Mouse (Mus musculus) ES-Bruce4 (cell line): ENCODE measurements at regions not wholly inside any gene's neighbourhood (a gene's known extent, or its start where the extent isn't known, plus 50 kb on each side); places are given as distances from the start of the nearest gene placed in this dataset.

Experiments
- H3K27ac ChIP-seq: 2 replicates; pipeline ENCODE4 v1.5.1; 2012; ENCODE audit warnings: low read length, inconsistent platforms; ENCODE audit not compliant: insufficient read depth
- H3K27me3 ChIP-seq: 2 replicates; pipeline ENCODE4 v1.6.1; 2012; ENCODE audit warnings: mild to moderate bottlenecking, low read length, inconsistent platforms; ENCODE audit not compliant: control insufficient read depth, poor library complexity, insufficient read depth, severe bottlenecking
- H3K36me3 ChIP-seq: 2 replicates; pipeline ENCODE4 v1.6.1; 2012; ENCODE audit warnings: inconsistent platforms, mild to moderate bottlenecking, low read length, moderate library complexity; ENCODE audit not compliant: control insufficient read depth, poor library complexity, insufficient read depth, severe bottlenecking
- H3K4me1 ChIP-seq: one replicate; pipeline ENCODE4 v1.8.1; 2011; ENCODE audit warnings: low read length; ENCODE audit not compliant: control insufficient read depth, insufficient read depth
- H3K4me3 ChIP-seq: 2 replicates; pipeline ENCODE4 v1.5.1; 2011; ENCODE audit warnings: low read depth, mild to moderate bottlenecking, low read length
- H3K9ac ChIP-seq: 2 replicates; pipeline ENCODE4 v1.6.1; 2012; ENCODE audit warnings: low read depth, mild to moderate bottlenecking, inconsistent platforms; ENCODE audit not compliant: poor library complexity, severe bottlenecking
- H3K9me3 ChIP-seq: replicated peaks from 2 replicates; pipeline ENCODE4 v1.6.1; 2012; ENCODE audit warnings: mild to moderate bottlenecking, low read length, inconsistent platforms; ENCODE audit not compliant: control insufficient read depth, poor library complexity, insufficient read depth, severe bottlenecking
- CTCF ChIP-seq: IDR thresholded peaks from one replicate; pipeline ENCODE4 v1.8.1; 2011; ENCODE audit warnings: low read depth, low read length
- EP300 ChIP-seq: IDR thresholded peaks from 2 replicates; pipeline ENCODE4 v1.6.1; 2011; ENCODE audit warnings: low read depth, low read length; ENCODE audit not compliant: insufficient read depth
- POLR2A ChIP-seq: IDR thresholded peaks from one replicate; pipeline ENCODE4 v1.8.1; 2011; ENCODE audit warnings: low read length; ENCODE audit not compliant: insufficient read depth

DNA sequence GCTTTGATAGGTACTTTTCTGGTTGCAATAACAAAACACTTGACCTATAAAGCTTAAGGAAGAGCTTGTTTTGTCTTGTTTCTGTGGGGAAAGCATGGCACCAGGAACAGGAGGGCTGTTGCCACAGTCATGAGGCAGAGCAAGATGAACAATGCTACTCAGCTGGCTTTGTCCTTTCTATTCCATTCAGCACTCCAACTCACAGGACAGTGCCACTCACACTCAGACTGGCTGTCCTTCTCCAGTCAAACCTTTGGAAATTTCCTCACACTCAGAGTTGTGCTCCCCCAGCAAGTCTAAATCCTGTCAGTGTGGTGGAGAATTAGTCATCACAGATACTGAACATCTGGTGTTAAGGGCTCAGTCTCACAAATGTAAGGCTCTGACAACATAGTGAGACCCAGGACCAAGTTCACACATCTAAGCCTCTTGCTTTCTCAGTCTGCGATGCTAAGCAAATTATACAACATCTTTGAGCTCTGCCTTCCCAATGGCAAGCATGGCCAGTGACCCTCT is 183.0 kb upstream of the Tmtc1 start:
- no peak for TF ChIP-seq POLR2A
- no peak for TF ChIP-seq EP300
- no peak for TF ChIP-seq CTCF
- Histone ChIP-seq H3K27me3 (no peaks in the 10 kb centered on the region), H3K9ac (no peak overlapping the region), H3K36me3 (no peaks in the 10 kb centered on the region), H3K27ac (no peak overlapping the region), H3K9me3 (no peaks in the 10 kb centered on the region), H3K4me1 (no peaks in the 10 kb centered on the region), H3K4me3 (no peak overlapping the region)

DNA sequence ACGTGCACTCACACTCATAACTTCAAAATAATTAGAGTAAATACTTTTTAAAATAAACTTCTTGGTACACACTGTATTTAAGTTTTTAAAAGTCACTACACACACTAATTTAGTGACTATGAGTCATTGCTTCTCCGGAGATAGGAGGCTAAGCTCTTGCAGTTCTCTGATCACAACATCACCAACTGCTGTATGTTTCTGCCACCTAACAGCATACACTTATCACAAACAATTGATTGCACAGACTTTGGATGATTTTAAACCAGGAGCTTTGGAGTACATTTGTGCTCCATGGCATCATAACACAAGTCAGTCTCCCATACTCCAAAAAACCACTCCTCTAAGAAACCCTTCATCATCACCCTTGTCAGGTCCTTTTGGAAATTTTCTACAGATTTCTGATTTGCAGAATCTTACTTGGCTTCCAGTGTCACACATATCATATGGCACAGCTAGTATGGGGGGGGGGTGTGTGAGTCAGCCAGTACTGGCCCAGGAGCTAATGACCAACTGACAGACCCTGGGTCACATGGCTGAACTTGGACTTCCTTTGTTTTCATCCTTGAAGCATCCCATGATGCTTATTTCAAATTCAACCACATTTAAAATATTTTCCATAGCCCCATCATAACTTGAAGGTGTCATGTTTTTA is 179.1 kb upstream of the Tmtc1 start:
- Histone ChIP-seq H3K4me3 (no peak overlapping the region), H3K27me3 (no peaks in the 10 kb centered on the region), H3K9me3 (no peaks in the 10 kb centered on the region), H3K36me3 (no peaks in the 10 kb centered on the region), H3K9ac (no peak overlapping the region), H3K4me1 (no peaks in the 10 kb centered on the region), H3K27ac (no peak overlapping the region)
- TF ChIP-seq CTCF, result no peak
- no peak for TF ChIP-seq POLR2A
- TF ChIP-seq EP300, result no peak

DNA sequence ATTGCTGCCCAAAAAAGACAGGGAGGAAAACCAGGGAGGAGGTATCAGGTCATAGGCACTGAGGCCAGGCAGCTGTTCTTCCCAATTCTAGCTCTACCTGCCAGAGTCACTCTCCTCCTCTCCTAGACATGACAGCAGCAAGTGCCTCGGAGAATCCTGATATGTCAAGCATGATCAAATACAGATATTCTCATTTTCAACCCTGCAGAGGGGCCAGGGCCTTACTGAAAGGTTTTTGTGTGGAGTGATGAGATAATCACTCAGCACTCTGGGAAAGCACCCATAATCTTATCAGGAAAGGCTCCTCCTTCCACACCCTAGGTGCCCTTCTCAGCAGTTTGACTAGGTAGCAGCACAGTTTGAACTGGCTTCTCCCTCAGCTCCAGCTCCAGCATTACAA is 175.8 kb upstream of the Tmtc1 start:
- Histone ChIP-seq H3K9ac (no peak overlapping the region), H3K36me3 (no peaks in the 10 kb centered on the region), H3K4me3 (no peak overlapping the region), H3K4me1 (no peaks in the 10 kb centered on the region), H3K27me3 (no peaks in the 10 kb centered on the region), H3K27ac (no peak overlapping the region), H3K9me3 (no peaks in the 10 kb centered on the region)
- TF ChIP-seq POLR2A, result no peak

DNA sequence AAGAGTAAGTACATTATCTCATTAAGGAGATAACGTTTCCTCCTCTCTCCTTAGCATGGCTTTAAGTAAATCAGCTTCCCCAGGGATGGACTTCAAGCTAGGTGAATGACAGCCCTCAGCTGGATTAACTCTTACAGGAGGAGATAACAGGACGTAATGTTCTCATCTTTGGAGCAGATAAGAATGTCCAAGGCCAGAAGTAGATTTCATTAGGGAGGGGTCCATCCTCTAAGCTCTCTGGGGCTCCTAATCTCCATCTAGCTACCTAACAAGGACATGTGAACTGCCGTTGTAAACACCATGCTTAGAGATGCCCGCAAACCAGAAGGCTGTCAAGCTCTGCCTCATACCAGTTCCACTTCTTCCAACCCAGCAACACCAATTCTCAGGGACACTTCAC is 171.7 kb upstream of the Tmtc1 start:
- H3K9ac ChIP-seq, result no peak overlapping the region
- TF ChIP-seq CTCF (no peak), EP300 (no peak), POLR2A (no peak)
- no peaks in the 10 kb centered on the region for H3K36me3 ChIP-seq
- no peaks in the 10 kb centered on the region for H3K9me3 ChIP-seq
- no peak overlapping the region for H3K27ac ChIP-seq
- no peaks in the 10 kb centered on the region for H3K27me3 ChIP-seq
- no peak overlapping the region for H3K4me3 ChIP-seq
- no peaks in the 10 kb centered on the region for H3K4me1 ChIP-seq

DNA sequence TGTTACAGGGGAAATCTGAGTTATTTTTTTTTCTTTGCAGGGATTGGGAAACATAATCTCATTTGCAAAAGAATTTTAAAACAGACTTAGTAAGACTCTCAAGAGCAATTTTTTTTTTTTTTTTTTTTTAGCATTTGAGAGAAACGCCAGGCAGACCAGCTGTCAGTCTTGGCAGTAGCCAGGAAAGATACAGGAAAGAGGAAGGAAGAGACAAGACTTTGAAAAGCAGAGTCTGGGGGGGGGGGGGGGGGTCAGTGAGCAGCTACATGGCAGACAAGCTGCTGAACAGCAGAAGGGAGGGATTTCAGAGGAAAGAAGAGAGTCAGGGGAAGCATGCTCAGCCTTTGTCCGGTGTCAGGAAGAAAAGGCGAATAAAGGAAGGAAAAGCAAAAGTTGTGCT is 171.3 kb upstream of the Tmtc1 start:
- Histone ChIP-seq H3K9me3 (no peaks in the 10 kb centered on the region), H3K36me3 (no peaks in the 10 kb centered on the region), H3K9ac (no peak overlapping the region), H3K4me1 (no peaks in the 10 kb centered on the region), H3K27me3 (no peaks in the 10 kb centered on the region), H3K27ac (no peak overlapping the region), H3K4me3 (no peak overlapping the region)
- TF ChIP-seq POLR2A (no peak), EP300 (no peak), CTCF (no peak)

DNA sequence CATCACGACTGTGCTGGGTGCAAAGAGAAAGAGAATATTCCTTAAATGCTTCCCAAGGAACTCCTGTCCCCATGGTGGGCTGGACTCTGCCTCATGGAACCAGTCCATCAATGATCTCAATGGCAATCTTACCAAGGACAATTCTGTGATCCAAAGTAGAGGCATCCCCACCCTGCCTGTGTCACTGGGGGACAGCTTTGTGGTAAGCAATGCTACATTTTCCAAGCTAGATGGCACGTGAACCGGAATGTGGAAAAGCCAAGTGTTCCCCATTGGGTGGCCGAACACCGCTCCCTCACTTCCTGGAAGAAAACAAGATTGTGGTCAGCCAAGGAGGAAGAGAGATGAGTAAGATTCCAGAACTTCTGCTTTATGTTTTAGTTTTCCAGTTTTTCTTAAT is 164.7 kb upstream of the Tmtc1 start:
- Histone ChIP-seq H3K4me3 (no peak overlapping the region), H3K9ac (no peak overlapping the region), H3K9me3 (no peaks in the 10 kb centered on the region), H3K36me3 (no peaks in the 10 kb centered on the region), H3K27me3 (no peaks in the 10 kb centered on the region; the same call in 1 of the 2 replicates), H3K27ac (no peak overlapping the region), H3K4me1 (no peaks in the 10 kb centered on the region)
- TF ChIP-seq POLR2A (no peak), CTCF (no peak)
